Mouse (Mus musculus) limb, embryonic 12.5 days (tissue): ENCODE results near the gene Gpr3. TPM values are rescaled to one million over a fixed set of nuclear protein-coding genes. Genes with fewer than 3 reads are reported as not detected.

Experiments
- ATAC-seq: fragments of 200-750 bp; cut with Nextera tagmentation; 2 replicates; pipeline ENCODE4 v1.8.0; 2017; ENCODE audit warnings: low read depth, moderate TSS enrichment; ENCODE audit not compliant: insufficient number of reproducible peaks, insufficient read depth, low FRiP score, low TSS enrichment
- H3K27ac ChIP-seq: fragments of 300-500 bp; sonication (generic); 2 replicates; pipeline ENCODE4 v1.5.1; 2016; ENCODE audit warnings: mild to moderate bottlenecking, moderate library complexity
- H3K27me3 ChIP-seq: fragments of 300-500 bp; sonication (generic); 2 replicates; pipeline ENCODE4 v1.6.1; 2016; ENCODE audit warnings: mild to moderate bottlenecking, moderate library complexity
- H3K36me3 ChIP-seq: fragments of 300-500 bp; sonication (generic); 2 replicates; pipeline ENCODE4 v1.6.1; 2016; ENCODE audit warnings: mild to moderate bottlenecking, moderate library complexity
- H3K4me1 ChIP-seq: fragments of 300-500 bp; sonication (generic); replicated peaks from 2 replicates; pipeline ENCODE4 v1.6.1; 2016
- H3K4me2 ChIP-seq: fragments of 300-500 bp; sonication (generic); 2 replicates; pipeline ENCODE4 v1.6.1; 2016; ENCODE audit warnings: mild to moderate bottlenecking, moderate library complexity
- H3K4me3 ChIP-seq: fragments of 300-500 bp; sonication (generic); replicated peaks from 2 replicates; pipeline ENCODE4 v1.5.1; 2016; ENCODE audit warnings: mild to moderate bottlenecking
- H3K9ac ChIP-seq: fragments of 300-500 bp; sonication (generic); replicated peaks from 2 replicates; pipeline ENCODE4 v1.6.1; 2016; ENCODE audit warnings: mild to moderate bottlenecking, moderate library complexity
- H3K9me3 ChIP-seq: fragments of 300-500 bp; sonication (generic); 2 replicates; pipeline ENCODE4 v1.6.1; 2016; ENCODE audit warnings: mild to moderate bottlenecking, moderate library complexity
- WGBS: fragments of 180-500 bp; shearing (Covaris S2); methylation state at CpG from one replicate; pipeline ENCODE4 v1.1.7; 2016; 5-methylcytosine and 5-hydroxymethylcytosine counted together
- polyA plus RNA-seq: library from polyadenylated mRNA; unstranded; fragments of >200 nt; fragmentation: Nextera tagmentation; extraction: Ambion mirVana; gene quantifications from 2 replicates; pipeline ENCODE4 v1.2.1, GENCODE M21; 2016

Gpr3 gene
- 0.24 and 0.58 TPM in 2 replicates for polyA plus RNA-seq

DNA sequence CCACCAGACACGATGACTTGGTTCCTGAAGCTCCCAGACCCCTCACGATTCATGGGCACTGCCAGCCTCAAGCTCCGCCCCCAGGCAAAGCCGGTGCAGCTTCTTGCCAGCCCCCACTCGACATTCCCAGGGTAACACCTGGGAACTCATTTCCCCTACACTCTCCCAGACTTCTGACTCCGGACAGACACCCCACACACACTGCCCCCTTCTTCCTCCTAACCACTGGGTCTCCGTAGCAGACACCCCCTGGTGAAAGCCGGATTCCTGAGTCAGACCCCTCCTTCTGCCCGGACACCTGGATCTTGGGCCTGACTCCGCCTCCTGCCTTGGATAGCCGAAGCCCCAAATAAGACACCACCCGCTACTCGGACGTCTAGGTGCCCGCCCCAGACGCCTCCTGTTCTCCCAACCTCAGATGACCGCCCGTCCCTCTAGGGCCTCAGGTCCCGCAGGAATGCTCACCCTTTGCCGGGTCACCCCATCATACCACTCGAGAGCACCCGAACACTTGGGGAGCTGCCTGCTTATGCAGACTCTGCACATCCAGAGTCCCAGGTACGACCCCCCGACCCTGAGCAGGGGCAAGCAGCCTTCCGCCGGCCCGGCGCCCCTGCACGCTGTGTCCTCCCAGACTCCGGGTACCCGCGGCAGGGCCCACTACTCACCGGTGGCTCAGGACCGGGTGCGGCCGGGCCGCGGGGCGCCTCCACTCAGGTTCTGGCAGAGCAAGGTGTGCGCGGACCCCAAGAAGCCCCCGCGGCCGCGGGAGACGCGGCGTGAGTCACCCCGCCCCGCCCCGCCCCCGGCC, at the start of gene Gpr3, which contains the start of gene Cd164l2:
Gpr3 (minus strand) TSS at position 786 of the 811 bp plus-strand sequence.
Cd164l2 (plus strand) TSS at position 381 of the 811 bp plus-strand sequence.
- H3K36me3 ChIP-seq, result no peaks in the 10 kb centered on the region
- H3K4me2 ChIP-seq, result peak within 1 kb of the TSS; percentile 99
- WGBS, result 1% methylated on average over 52 of the region's 52 CpGs
- peak within 1 kb of the TSS; percentile 76 for H3K4me3 ChIP-seq
- H3K4me1 ChIP-seq, result peaks cover 19% of the 10 kb centered on the region
- H3K9me3 ChIP-seq, result no peaks in the 10 kb centered on the region
- peak; percentile 27 for ATAC-seq
- H3K27me3 ChIP-seq, result peaks cover 53% of the 10 kb centered on the region
- H3K27ac ChIP-seq, result no peak within 1 kb of the TSS
- peak within 1 kb of the TSS; percentile 65 for H3K9ac ChIP-seq

DNA sequence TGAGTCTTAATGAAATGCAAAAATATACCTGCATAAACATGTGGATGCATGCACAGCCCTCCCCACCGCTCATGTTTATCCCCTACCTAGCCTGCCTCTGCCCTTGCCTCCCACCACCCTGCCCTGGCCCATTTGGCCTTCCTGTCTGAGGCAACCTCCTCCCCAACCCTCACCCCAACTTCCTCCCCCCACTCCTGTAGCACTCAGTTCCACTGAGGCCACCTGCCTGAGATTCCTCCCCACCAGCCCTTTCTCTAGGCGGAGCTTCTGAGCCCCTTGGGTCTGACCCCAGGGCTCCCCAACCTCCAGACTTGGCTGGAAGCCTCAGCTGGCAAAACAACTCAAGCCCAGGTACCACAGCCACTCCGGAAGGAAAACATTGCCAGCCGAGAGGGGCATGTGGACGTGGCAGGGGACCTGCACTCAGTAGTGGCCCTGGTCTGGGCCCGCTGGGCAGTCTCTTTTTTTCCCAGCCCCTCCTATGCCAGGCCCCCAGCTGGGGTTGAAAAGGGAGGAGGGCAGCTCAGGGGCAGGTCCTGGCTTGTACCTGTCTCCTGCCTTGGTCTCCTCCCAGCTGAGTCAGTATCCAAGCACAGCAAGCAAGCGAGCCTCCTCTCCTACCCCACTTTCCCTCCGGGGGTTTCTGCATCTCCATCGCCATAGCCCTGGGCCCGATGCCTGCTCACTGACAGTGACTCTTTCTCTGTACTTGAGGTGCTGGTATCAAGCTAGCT, 49.5 kb upstream of the Gpr3 start:
- Histone ChIP-seq H3K9ac (no peak overlapping the region), H3K27ac (no peak overlapping the region)
- 47% methylated on average over 10 of the region's 10 CpGs for WGBS

GRCm38 (mm10) chr4:133257798-133258408, 45.6 kb upstream of the Gpr3 start:
- peaks cover 56% of the 10 kb centered on the region for H3K27me3 ChIP-seq

More for the DNA sequence above, 49.5 kb upstream of the Gpr3 start:
- peaks cover 22% of the 10 kb centered on the region for H3K27me3 ChIP-seq
- peaks cover 8% of the 10 kb centered on the region for H3K4me1 ChIP-seq
- H3K36me3 ChIP-seq, result peaks cover 37% of the 10 kb centered on the region
- H3K4me3 ChIP-seq, result no peak overlapping the region
- ATAC-seq, result no peak
- H3K9me3 ChIP-seq, result peaks cover 9% of the 10 kb centered on the region; the same call in 1 of the 2 replicates
- H3K4me2 ChIP-seq, result no peak overlapping the region; the same call in 1 of the 2 replicates

GRCm38 (mm10) chr4:133257230-133257629, 44.9 kb upstream of the Gpr3 start:
- H3K36me3 ChIP-seq, result no peaks in the 10 kb centered on the region
- H3K4me1 ChIP-seq, result peaks cover 10% of the 10 kb centered on the region
- H3K9me3 ChIP-seq, result no peaks in the 10 kb centered on the region
- H3K4me2 ChIP-seq, result peak overlapping the region; percentile 27; the same call in 1 of the 2 replicates
- no peak overlapping the region for H3K27ac ChIP-seq
- 26% methylated on average over 12 of the region's 12 CpGs for WGBS
- H3K27me3 ChIP-seq, result peaks cover 63% of the 10 kb centered on the region
- no peak for ATAC-seq
- H3K9ac ChIP-seq, result peak overlapping the region; percentile 40; the same call in 1 of the 2 replicates
- H3K4me3 ChIP-seq, result 0 out of 2 replicates have a peak overlapping the region, but pooled peaks have one; percentile 3

More at GRCm38 (mm10) chr4:133257798-133258408, 45.6 kb upstream of the Gpr3 start:
- H3K36me3 ChIP-seq, result no peaks in the 10 kb centered on the region; the same call in 1 of the 2 replicates
- ATAC-seq, result no peak
- no peaks in the 10 kb centered on the region for H3K9me3 ChIP-seq
- peaks cover 10% of the 10 kb centered on the region for H3K4me1 ChIP-seq
- H3K9ac ChIP-seq, result no peak overlapping the region
- no peak overlapping the region for H3K4me2 ChIP-seq
- 72% methylated on average over 12 of the region's 12 CpGs for WGBS
- H3K4me3 ChIP-seq, result no peak overlapping the region
- no peak overlapping the region for H3K27ac ChIP-seq

- 16% methylated on average over 24 of the region's 24 CpGs for WGBS
- H3K4me2 ChIP-seq, result peak overlapping the region; percentile 27; the same call in 1 of the 2 replicates
- peak overlapping the region; percentile 3; the same call in 1 of the 2 replicates for H3K4me3 ChIP-seq
- peaks cover 6% of the 10 kb centered on the region for H3K4me1 ChIP-seq
- no peaks in the 10 kb centered on the region for H3K36me3 ChIP-seq
- peaks cover 67% of the 10 kb centered on the region for H3K27me3 ChIP-seq
- H3K27ac ChIP-seq, result no peak overlapping the region
- ATAC-seq, result no peak
- peak overlapping the region; percentile 40; the same call in 1 of the 2 replicates for H3K9ac ChIP-seq
- no peaks in the 10 kb centered on the region for H3K9me3 ChIP-seq
Measured at GRCm38 (mm10) chr4:133256820-133257219, 44.5 kb upstream of the Gpr3 start.

DNA sequence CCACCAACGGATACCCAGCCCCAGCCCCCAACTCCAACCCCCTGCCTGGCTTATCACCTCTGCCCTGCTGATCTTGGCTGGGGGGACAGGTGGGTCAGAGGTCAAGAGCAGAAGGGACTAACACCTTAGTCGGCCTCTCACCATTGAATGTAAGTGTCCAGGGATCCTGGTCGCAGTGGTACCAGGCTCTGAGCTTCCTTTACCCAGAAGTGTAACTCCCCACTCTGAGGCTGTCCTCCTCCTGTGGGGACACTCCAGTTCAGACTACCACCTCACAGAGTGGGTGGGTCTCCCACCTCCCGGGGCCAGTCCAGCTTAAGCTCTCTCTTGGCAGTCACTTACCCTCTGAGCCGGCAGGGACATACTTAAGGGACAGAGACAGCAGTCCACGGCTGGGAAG, 43.1 kb upstream of the Gpr3 start:
- no peak overlapping the region for H3K4me2 ChIP-seq
- no peaks in the 10 kb centered on the region for H3K36me3 ChIP-seq
- no peak for ATAC-seq
- peaks cover 13% of the 10 kb centered on the region for H3K4me1 ChIP-seq
- peaks cover 81% of the 10 kb centered on the region for H3K27me3 ChIP-seq
- H3K9ac ChIP-seq, result no peak overlapping the region
- no peak overlapping the region for H3K27ac ChIP-seq
- 58% methylated on average over 6 of the region's 6 CpGs for WGBS
- H3K4me3 ChIP-seq, result no peak overlapping the region
- H3K9me3 ChIP-seq, result no peaks in the 10 kb centered on the region

DNA sequence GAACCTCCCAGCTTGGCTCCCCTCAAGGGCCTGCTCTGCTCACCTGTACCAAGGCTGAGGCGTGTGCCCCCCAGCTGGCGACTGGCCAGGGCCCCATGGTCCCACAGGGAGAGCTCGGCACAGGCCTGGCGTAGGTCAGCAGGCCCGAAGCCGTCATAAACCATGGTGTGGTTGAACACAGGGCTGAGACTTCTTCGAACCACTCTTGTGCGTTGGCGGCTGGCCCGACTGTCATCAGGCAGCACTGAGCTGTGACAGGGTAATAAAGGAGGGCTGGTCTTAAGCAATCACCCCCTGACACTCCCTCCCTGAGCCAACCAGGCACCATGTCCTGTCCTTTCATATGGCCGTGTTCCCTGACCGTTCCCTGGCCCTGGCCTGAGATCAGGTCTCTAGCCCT, 41.1 kb upstream of the Gpr3 start:
- 51% methylated on average over 12 of the region's 12 CpGs for WGBS
- Histone ChIP-seq H3K4me1 (peaks cover 14% of the 10 kb centered on the region), H3K27ac (no peak overlapping the region), H3K9ac (no peak overlapping the region), H3K36me3 (no peaks in the 10 kb centered on the region), H3K4me2 (no peak overlapping the region), H3K27me3 (peaks cover 93% of the 10 kb centered on the region), H3K9me3 (no peaks in the 10 kb centered on the region), H3K4me3 (no peak overlapping the region)
- ATAC-seq, result no peak

DNA sequence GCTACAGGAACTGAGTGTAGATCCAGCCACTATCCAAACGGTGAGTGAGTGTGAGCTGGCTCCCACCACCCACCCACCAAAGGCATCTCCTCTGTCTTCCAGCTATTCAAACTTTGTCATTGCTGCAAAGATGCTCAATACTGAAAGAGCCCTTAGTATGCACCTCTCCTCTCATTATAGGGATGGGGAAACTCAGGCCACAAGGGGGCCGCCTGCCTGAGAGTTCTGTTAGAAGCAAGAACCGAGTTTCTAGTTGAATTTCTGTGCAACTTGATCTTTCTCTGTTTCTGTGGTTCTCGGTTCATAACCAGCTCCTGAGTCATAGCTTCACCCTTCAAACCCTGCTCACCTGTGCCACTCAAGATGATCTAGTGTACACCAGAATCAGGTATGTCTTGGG, 39.8 kb upstream of the Gpr3 start:
- H3K27me3 ChIP-seq, result peaks cover 95% of the 10 kb centered on the region
- no peak for ATAC-seq
- no peaks in the 10 kb centered on the region for H3K9me3 ChIP-seq
- no peaks in the 10 kb centered on the region for H3K36me3 ChIP-seq
- no peak overlapping the region for H3K4me3 ChIP-seq
- 41% methylated on average over 4 of the region's 4 CpGs for WGBS
- no peak overlapping the region for H3K27ac ChIP-seq
- H3K4me2 ChIP-seq, result 0 out of 2 replicates have a peak overlapping the region, but pooled peaks have one; percentile 69
- H3K9ac ChIP-seq, result no peak overlapping the region
- peaks cover 16% of the 10 kb centered on the region for H3K4me1 ChIP-seq

- no peaks in the 10 kb centered on the region for H3K9me3 ChIP-seq
- H3K27ac ChIP-seq, result no peak overlapping the region
- 2% methylated on average over 31 of the region's 31 CpGs for WGBS
- peak overlapping the region; percentile 69 for H3K4me2 ChIP-seq
- no peaks in the 10 kb centered on the region for H3K36me3 ChIP-seq
- H3K9ac ChIP-seq, result peak overlapping the region; percentile 60
- ATAC-seq, result no peak
- H3K4me1 ChIP-seq, result peaks cover 14% of the 10 kb centered on the region
- peaks cover 95% of the 10 kb centered on the region for H3K27me3 ChIP-seq
- H3K4me3 ChIP-seq, result peak overlapping the region; percentile 44
Measured at GRCm38 (mm10) chr4:133251214-133251613, 38.9 kb upstream of the Gpr3 start.

DNA sequence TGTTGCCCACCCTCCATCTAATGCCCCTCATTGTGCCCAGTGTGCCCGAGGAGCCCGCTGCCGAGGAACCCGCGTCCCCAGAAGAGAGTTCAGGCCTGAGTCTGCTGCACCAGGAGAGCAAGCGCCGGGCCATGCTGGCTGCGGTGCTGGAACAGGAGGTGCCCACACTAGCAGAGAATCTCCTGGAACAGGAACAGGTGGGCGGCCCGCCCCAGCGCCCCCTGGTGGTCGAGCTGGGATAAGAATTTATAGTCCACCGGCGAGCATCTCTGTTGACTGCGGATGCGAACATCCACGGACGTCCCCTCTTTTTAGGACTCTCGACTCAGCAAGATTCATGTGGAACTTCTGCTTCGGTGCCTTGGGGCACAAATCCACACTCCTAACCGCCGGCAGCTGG, 38.3 kb upstream of the Gpr3 start:
- peaks cover 14% of the 10 kb centered on the region for H3K4me1 ChIP-seq
- H3K9ac ChIP-seq, result peak overlapping the region; percentile 60
- no peaks in the 10 kb centered on the region for H3K9me3 ChIP-seq
- peaks cover 95% of the 10 kb centered on the region for H3K27me3 ChIP-seq
- H3K27ac ChIP-seq, result no peak overlapping the region
- WGBS, result 3% methylated on average over 22 of the region's 22 CpGs
- peak overlapping the region; percentile 69 for H3K4me2 ChIP-seq
- H3K36me3 ChIP-seq, result no peaks in the 10 kb centered on the region
- peak overlapping the region; percentile 44 for H3K4me3 ChIP-seq
- ATAC-seq, result no peak
